Mouse (Mus musculus): ENCODE measurements at regions not wholly inside any gene's neighbourhood (a gene's known extent, or its start where the extent isn't known, plus 50 kb on each side); places are given as distances from the start of the nearest gene placed in this dataset.

- DNase-seq = no peak
These were observed 676.5 kb upstream of the Foxg1 start for GRCm38 (mm10) chr12:48705963-48706362.

- DNase-seq = no peak
These were observed 668.8 kb upstream of the Foxg1 start for GRCm38 (mm10) chr12:48713646-48714045.

- DNase-seq = no peak
These were observed 652.6 kb upstream of the Foxg1 start for GRCm38 (mm10) chr12:48729851-48730250.

- no peak for DNase-seq
These were observed 623.6 kb upstream of the Foxg1 start for GRCm38 (mm10) chr12:48758805-48759396.
